Mouse (Mus musculus): ENCODE measurements at regions not wholly inside any gene's neighbourhood (a gene's known extent, or its start where the extent isn't known, plus 50 kb on each side); places are given as distances from the start of the nearest gene placed in this dataset.
"Not testable (repeated sequence)": the region's sequence is repeated elsewhere in the genome, so short reads cannot be mapped to it uniquely, and the experiment has no call there.

- H3K4me3 ChIP-seq, result no peak overlapping the region
- intact Hi-C loops (cut with DNase I), result no loop called here
- no peak for TF ChIP-seq CTCF (IDR thresholded peaks at IDR 0.05)
- DNase-seq, result no peak
- H3K27ac ChIP-seq, result no peak overlapping the region
These were observed 114.1 kb upstream of the Commd3 start for GRCm38 (mm10) chr2:18558133-18558532.

- Histone ChIP-seq H3K4me3 (no peak overlapping the region), H3K27ac (no peak overlapping the region)
- intact Hi-C loops (cut with DNase I), result no loop called here
- no peak for DNase-seq
- no peak for TF ChIP-seq CTCF (IDR thresholded peaks at IDR 0.05)
These were observed 124.1 kb upstream of the Commd3 start for GRCm38 (mm10) chr2:18547964-18548643.

GRCm38 (mm10) chr2:18524387-18524786, 131.8 kb upstream of the Dnajc1 start:
- H3K4me3 ChIP-seq, result no peak overlapping the region
- intact Hi-C loops (cut with DNase I), result no loop called here
- TF ChIP-seq CTCF (IDR thresholded peaks at IDR 0.05), result no peak

GRCm38 (mm10) chr2:18523911-18524310, 131.3 kb upstream of the Dnajc1 start:
- no peak overlapping the region for H3K27ac ChIP-seq
- DNase-seq, result no peak
- no peak overlapping the region for H3K4me3 ChIP-seq
- TF ChIP-seq CTCF (IDR thresholded peaks at IDR 0.05), result no peak
- intact Hi-C loops (cut with DNase I), result no loop called here

More at GRCm38 (mm10) chr2:18524387-18524786, 131.8 kb upstream of the Dnajc1 start:
- no peak for DNase-seq
- H3K27ac ChIP-seq, result no peak overlapping the region

- no peak for DNase-seq
- H3K27ac ChIP-seq, result no peak overlapping the region
- intact Hi-C loops (cut with DNase I), result no loop called here
- no peak overlapping the region for H3K4me3 ChIP-seq
- TF ChIP-seq CTCF (IDR thresholded peaks at IDR 0.05), result peak; percentile 20; the same call in 1 of the 2 replicates
These were observed 120.8 kb upstream of the Dnajc1 start for GRCm38 (mm10) chr2:18513435-18513834.

- intact Hi-C loops (cut with DNase I), result no loop called here
- no peak for DNase-seq
- Histone ChIP-seq H3K27ac (no peak overlapping the region), H3K4me3 (no peak overlapping the region)
- TF ChIP-seq CTCF (IDR thresholded peaks at IDR 0.05), result no peak
These were observed 116.7 kb upstream of the Dnajc1 start for GRCm38 (mm10) chr2:18509317-18509716.

GRCm38 (mm10) chr2:18473361-18473771, 80.7 kb upstream of the Dnajc1 start:
- Histone ChIP-seq H3K27ac (peak overlapping the region; percentile 24; the same call in 1 of the 2 replicates), H3K4me3 (no peak overlapping the region)
- no peak for TF ChIP-seq CTCF (IDR thresholded peaks at IDR 0.05)
- intact Hi-C loops (cut with DNase I), result no loop called here
- no peak for DNase-seq

- no peak for TF ChIP-seq CTCF (IDR thresholded peaks at IDR 0.05)
- no peak for DNase-seq
- intact Hi-C loops (cut with DNase I), result no loop called here
- no peak overlapping the region for H3K4me3 ChIP-seq
- no peak overlapping the region for H3K27ac ChIP-seq
These were observed 68.3 kb upstream of the Dnajc1 start for GRCm38 (mm10) chr2:18460901-18461300.

- H3K4me3 ChIP-seq; H3K27ac ChIP-seq; DNase-seq; intact Hi-C loops (cut with DNase I): not testable (repeated sequence)
These were observed 67.7 kb upstream of the Dnajc1 start for GRCm38 (mm10) chr2:18460281-18460680.

- DNase-seq; H3K27ac ChIP-seq; intact Hi-C loops (cut with DNase I); H3K4me3 ChIP-seq: not testable (repeated sequence)
These were observed 60.8 kb upstream of the Dnajc1 start for GRCm38 (mm10) chr2:18453426-18453825.

- Histone ChIP-seq H3K4me3 (no peak overlapping the region), H3K27ac (no peak overlapping the region)
- no peak for TF ChIP-seq CTCF (IDR thresholded peaks at IDR 0.05)
- no peak for DNase-seq
- intact Hi-C loops (cut with DNase I), result no loop called here
These were observed 53.2 kb upstream of the Dnajc1 start for GRCm38 (mm10) chr2:18445809-18446208.

All from gastrocnemius, adult 2 months (tissue).